ENCODE assay signal across 9 mouse cellular contexts in the genomic region with DNA sequence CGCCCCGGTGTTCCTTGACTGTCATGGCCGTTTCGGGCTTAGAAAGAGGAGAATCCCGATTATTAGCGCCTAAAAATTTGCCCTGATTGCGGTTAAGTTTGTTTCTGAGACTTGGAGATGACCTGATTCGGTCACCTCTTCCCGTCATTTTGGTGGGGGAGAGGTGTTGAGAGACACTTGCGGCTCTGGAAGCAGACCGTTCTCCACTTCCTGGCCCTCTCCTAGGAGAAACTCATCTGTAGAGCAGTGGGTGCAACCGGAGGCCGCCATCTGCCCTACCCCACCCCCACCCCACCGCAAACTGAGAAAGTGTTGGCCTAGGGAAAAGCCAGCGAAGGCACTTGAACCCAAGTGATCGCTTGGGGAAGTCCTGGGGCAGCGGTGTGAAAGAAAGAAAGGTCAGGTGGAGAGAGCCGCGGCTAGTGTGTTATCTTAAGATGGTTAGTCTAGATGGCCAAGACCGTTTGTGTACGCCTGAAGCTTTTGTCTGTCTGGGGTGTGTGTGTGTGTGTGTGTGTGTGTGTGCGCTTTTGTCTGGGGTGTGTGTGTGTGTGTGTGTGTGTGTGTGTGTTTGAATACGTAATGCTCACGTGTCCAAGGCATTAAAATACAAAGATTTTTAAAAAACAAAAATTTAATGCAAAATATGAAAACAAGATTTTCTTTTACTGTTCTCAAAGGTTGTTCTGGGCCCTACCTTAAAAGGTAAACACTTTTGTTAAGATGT. TPM values are rescaled to one million over a fixed set of nuclear protein-coding genes. Genes with fewer than 3 reads are reported as not detected.
DNase-seq lines count a peak whose midpoint lies in the region; ATAC-seq lines count a peak whose summit lies in the region.
"Had no signal": no experiment of that assay in that cellular context is flagged by ENCODE, and none has a peak within 500 bp of the region (broad histone marks: within the 10 kb centered on the region; RNA-seq: fewer than 3 reads in every experiment).

No protein-coding gene starts in this region.

- H3K4me1 ChIP-seq in embryonic facial prominence, embryonic 14.5 days (ENCODE audit: control insufficient read depth, insufficient read depth, low read length): peaks cover 13% of the 10 kb centered on the region; the same call in 1 of the 2 replicates
- peaks cover 8% of the 10 kb centered on the region; the same call in 1 of the 2 replicates for H3K4me1 ChIP-seq in intestine, embryonic 14.5 days (replicated peaks; ENCODE audit: control insufficient read depth, insufficient read depth, low read length)
- peaks cover 3% of the 10 kb centered on the region; the same call in 1 of the 2 replicates for H3K4me1 ChIP-seq in stomach, embryonic 15.5 days

- no peaks in the 10 kb centered on the region for H3K9me3 ChIP-seq in embryonic facial prominence, embryonic 14.5 days (ENCODE audit: control insufficient read depth, low read length)
- H3K9me3 ChIP-seq in intestine, embryonic 14.5 days (ENCODE audit: control insufficient read depth, low read length): no peaks in the 10 kb centered on the region
- H3K9me3 ChIP-seq in stomach, embryonic 15.5 days: no peaks in the 10 kb centered on the region

- H3K27ac ChIP-seq in embryonic facial prominence, embryonic 14.5 days (replicated peaks; ENCODE audit: low read depth, low read length): peak overlapping the region; percentile 99
- H3K27ac ChIP-seq in intestine, embryonic 14.5 days (ENCODE audit: low read depth): peak overlapping the region; percentile 100
- peak overlapping the region; percentile 99 for H3K27ac ChIP-seq in macrophage
- peak overlapping the region; percentile 99 for H3K27ac ChIP-seq in stomach, embryonic 15.5 days

- H3K27me3 ChIP-seq in embryonic facial prominence, embryonic 14.5 days (replicated peaks; ENCODE audit: control insufficient read depth, insufficient read depth, low read length): no peaks in the 10 kb centered on the region
- no peaks in the 10 kb centered on the region for H3K27me3 ChIP-seq in intestine, embryonic 14.5 days (replicated peaks; ENCODE audit: control insufficient read depth, insufficient read depth, low read length)
- H3K27me3 ChIP-seq in stomach, embryonic 15.5 days (replicated peaks): no peaks in the 10 kb centered on the region

- ATAC-seq in embryonic facial prominence, embryonic 14.5 days (ENCODE audit: low read depth): peak; percentile 77
- peak; percentile 75 for ATAC-seq in intestine, embryonic 14.5 days (replicated peaks; ENCODE audit: low FRiP score, low TSS enrichment, low read depth)
- ATAC-seq in stomach, embryonic 15.5 days (ENCODE audit: insufficient read depth, low FRiP score, low read depth): peak; percentile 61

- peaks cover 14% of the 10 kb centered on the region; the same call in 1 of the 2 replicates for H3K36me3 ChIP-seq in embryonic facial prominence, embryonic 14.5 days (ENCODE audit: control insufficient read depth, insufficient read depth, low read length)
- peaks cover 16% of the 10 kb centered on the region for H3K36me3 ChIP-seq in intestine, embryonic 14.5 days (ENCODE audit: control insufficient read depth, insufficient read depth, low read length)
- H3K36me3 ChIP-seq in macrophage (ENCODE audit: inconsistent target): no peaks in the 10 kb centered on the region
- no peaks in the 10 kb centered on the region for H3K36me3 ChIP-seq in stomach, embryonic 15.5 days

- peaks cover 71% of the 10 kb centered on the region for H3K79me2 ChIP-seq in macrophage (ENCODE audit: inconsistent target)

- peak overlapping the region; percentile 90 for H3K4me3 ChIP-seq in embryonic facial prominence, embryonic 14.5 days (ENCODE audit: low read depth, low read length)
- peak overlapping the region; percentile 94 for H3K4me3 ChIP-seq in intestine, embryonic 14.5 days (ENCODE audit: low read depth, low read length)
- H3K4me3 ChIP-seq in macrophage (ENCODE audit: inconsistent target): peak overlapping the region; percentile 91
- peak overlapping the region; percentile 85 for H3K4me3 ChIP-seq in stomach, embryonic 15.5 days (replicated peaks)

- H3K9ac ChIP-seq in embryonic facial prominence, embryonic 14.5 days (ENCODE audit: low read depth, low read length): peak overlapping the region; percentile 99
- H3K9ac ChIP-seq in intestine, embryonic 14.5 days (ENCODE audit: low read length): peak overlapping the region; percentile 99
- H3K9ac ChIP-seq in stomach, embryonic 15.5 days: peak overlapping the region; percentile 93

- peak overlapping the region; percentile 68 for H3K4me2 ChIP-seq in embryonic facial prominence, embryonic 14.5 days (ENCODE audit: low read depth, low read length)
- H3K4me2 ChIP-seq in intestine, embryonic 14.5 days (ENCODE audit: low read length): peak overlapping the region; percentile 84
- peak overlapping the region; percentile 62 for H3K4me2 ChIP-seq in stomach, embryonic 15.5 days

- DNase-seq in left cerebral cortex, postnatal 4 days: peak; percentile 58
- no peak for DNase-seq in left cerebral cortex, postnatal 36 days (ENCODE audit: low spot score in 2 of 2)
- peak; percentile 70 for DNase-seq in NIH3T3 (ENCODE audit: low read depth)
- peak; percentile 68 for DNase-seq in embryonic facial prominence, embryonic 14.5 days (ENCODE audit: low spot score)
- no peak for DNase-seq in intestine, embryonic 14.5 days (ENCODE audit: low spot score)
- no peak for DNase-seq in frontal cortex, postnatal 25 days (ENCODE audit: low spot score in 2 of 2)

- WGBS in embryonic facial prominence, embryonic 14.5 days: 0% methylated on average over 19 of the region's 24 CpGs
- WGBS in intestine, embryonic 14.5 days: 0% methylated on average over 24 of the region's 24 CpGs
- WGBS in macrophage (ENCODE audit: missing documents): 1% methylated on average over 19 of the region's 24 CpGs
- under 1% methylated on average over 24 of the region's 24 CpGs for WGBS in stomach, embryonic 15.5 days

- intact Hi-C loops in left cerebral cortex, postnatal 4 days (cut with DNase I): no loop called here
- intact Hi-C loops in left cerebral cortex, postnatal 36 days (cut with DNase I): loop anchor here (1.0 to 5.0 kb wide), 3 partner anchors 39 to 387 kb away; a partner anchor contains a TSS

RNA-seq across cellular contexts. Expression of a gene that starts 0.8 kb away (rescaled TPM):
- total RNA-seq in left cerebral cortex, postnatal 4 days (2021): 10 to 100 TPM; 47.3 to 50.4 TPM
- total RNA-seq in left cerebral cortex, postnatal 36 days (2021): 10 to 100 TPM; 45.8 to 55.7 TPM
- 40.4 and 42.0 TPM in 2 replicates for polyA plus RNA-seq in embryonic facial prominence, embryonic 14.5 days (2014; fragmentation: Nextera tagmentation; extraction: Ambion mirVana)
- 34.5 and 39.6 TPM in 2 replicates for polyA plus RNA-seq in intestine, embryonic 14.5 days (2014; fragmentation: Nextera tagmentation; extraction: Ambion mirVana)
- 100 to 1,000 TPM; 129 to 309 (median 199) TPM for total RNA-seq in macrophage (2018; cell fraction: chromatin; rRNA removed)
- 10 to 100 TPM; 24.0 to 35.5 (median 29.5) TPM for total RNA-seq in macrophage (2018; cell fraction: cytosol; rRNA removed)
- total RNA-seq in macrophage (2018; cell fraction: nucleus; rRNA removed): 100 to 1,000 TPM in 24 of 26 experiments, 10 to 100 TPM in 2; 79.4 to 227 (median 142) TPM
- polyA plus RNA-seq in macrophage (2018): 20.8 to 33.5 TPM (median 22.4 TPM) in 3 replicates
- 31.0 and 34.2 TPM in 2 replicates for polyA plus RNA-seq in stomach, embryonic 15.5 days (2015; fragmentation: Nextera tagmentation; extraction: Ambion mirVana)

RNA-seq across cellular contexts. Expression of a gene that starts 17.0 kb away (rescaled TPM):
- under 1 TPM; 0.40 to 0.70 TPM for total RNA-seq in left cerebral cortex, postnatal 4 days (2021)
- total RNA-seq in left cerebral cortex, postnatal 36 days (2021): not detected
- polyA plus RNA-seq in embryonic facial prominence, embryonic 14.5 days (2014; fragmentation: Nextera tagmentation; extraction: Ambion mirVana): 1.5 and 2.3 TPM in 2 replicates
- polyA plus RNA-seq in intestine, embryonic 14.5 days (2014; fragmentation: Nextera tagmentation; extraction: Ambion mirVana): 1.8 and 3.0 TPM in 2 replicates
- under 1 TPM in 3 of 26 experiments, not detected in 23; 0.16 to 0.29 (median 0.23) TPM for total RNA-seq in macrophage (2018; cell fraction: chromatin; rRNA removed)
- total RNA-seq in macrophage (2018; cell fraction: cytosol; rRNA removed): under 1 TPM in 13 of 26 experiments, not detected in 13; 0.03 to 0.21 (median 0.05) TPM
- total RNA-seq in macrophage (2018; cell fraction: nucleus; rRNA removed): under 1 TPM in 2 of 26 experiments, not detected in 24; 0.20 to 0.57 TPM
- 0.06 TPM in 1 of 3 replicates, not detected in the others for polyA plus RNA-seq in macrophage (2018)
- 1.7 and 2.5 TPM in 2 replicates for polyA plus RNA-seq in stomach, embryonic 15.5 days (2015; fragmentation: Nextera tagmentation; extraction: Ambion mirVana)

RNA-seq across cellular contexts. Expression of a gene that starts 40.1 kb away (rescaled TPM):
- total RNA-seq in left cerebral cortex, postnatal 4 days (2021): 10 to 100 TPM; 54.4 to 58.7 TPM
- 10 to 100 TPM; 66.0 to 78.6 TPM for total RNA-seq in left cerebral cortex, postnatal 36 days (2021)
- polyA plus RNA-seq in embryonic facial prominence, embryonic 14.5 days (2014; fragmentation: Nextera tagmentation; extraction: Ambion mirVana): 66.0 and 67.3 TPM in 2 replicates
- 52.9 and 55.4 TPM in 2 replicates for polyA plus RNA-seq in intestine, embryonic 14.5 days (2014; fragmentation: Nextera tagmentation; extraction: Ambion mirVana)
- 100 to 1,000 TPM in 15 of 26 experiments, 10 to 100 TPM in 11; 45.4 to 224 (median 114) TPM for total RNA-seq in macrophage (2018; cell fraction: chromatin; rRNA removed)
- total RNA-seq in macrophage (2018; cell fraction: cytosol; rRNA removed): 100 to 1,000 TPM in 15 of 26 experiments, 10 to 100 TPM in 11; 59.2 to 141 (median 104) TPM
- total RNA-seq in macrophage (2018; cell fraction: nucleus; rRNA removed): 100 to 1,000 TPM in 25 of 26 experiments, 10 to 100 TPM in 1; 92.8 to 256 (median 179) TPM
- polyA plus RNA-seq in macrophage (2018): 43.2 to 95.3 TPM (median 69.7 TPM) in 3 replicates
- 59.3 and 59.9 TPM in 2 replicates for polyA plus RNA-seq in stomach, embryonic 15.5 days (2015; fragmentation: Nextera tagmentation; extraction: Ambion mirVana)

RNA-seq across cellular contexts. Expression of a gene that starts 49.8 kb away (rescaled TPM):
- not detected for total RNA-seq in left cerebral cortex, postnatal 4 days (2021)
- total RNA-seq in left cerebral cortex, postnatal 36 days (2021): not detected
- not detected in 2 replicates for polyA plus RNA-seq in embryonic facial prominence, embryonic 14.5 days (2014; fragmentation: Nextera tagmentation; extraction: Ambion mirVana)
- polyA plus RNA-seq in intestine, embryonic 14.5 days (2014; fragmentation: Nextera tagmentation; extraction: Ambion mirVana): not detected in 2 replicates
- total RNA-seq in macrophage (2018; cell fraction: chromatin; rRNA removed): under 1 TPM in 8 of 26 experiments, not detected in 18; 0.21 to 0.89 (median 0.54) TPM
- total RNA-seq in macrophage (2018; cell fraction: cytosol; rRNA removed): under 1 TPM in 1 of 26 experiments, not detected in 25; 0.06 TPM
- under 1 TPM in 5 of 26 experiments, not detected in 21; 0.16 to 0.26 (median 0.18) TPM for total RNA-seq in macrophage (2018; cell fraction: nucleus; rRNA removed)
- not detected in 3 replicates for polyA plus RNA-seq in macrophage (2018)
- not detected in 2 replicates for polyA plus RNA-seq in stomach, embryonic 15.5 days (2015; fragmentation: Nextera tagmentation; extraction: Ambion mirVana)
- total RNA-seq: left cerebral cortex, postnatal 14 days had no signal

Comparison
In these comparisons a context has a peak if more than half of its experiments do, and no peak if none do; other contexts are left out.
1. DNase-seq: peak in left cerebral cortex, postnatal 4 days (single experiment), NIH3T3 (single experiment) and embryonic facial prominence, embryonic 14.5 days (single experiment); none in left cerebral cortex, postnatal 36 days (0 of 2), intestine, embryonic 14.5 days (single experiment) and frontal cortex, postnatal 25 days (0 of 2).
2. Peak in every context shown above with its lines, with median percentiles within 50 percentile points of each other: ATAC-seq, H3K27ac ChIP-seq, H3K4me2 ChIP-seq, H3K4me3 ChIP-seq and H3K9ac ChIP-seq.